Mouse (Mus musculus): ENCODE measurements at regions not wholly inside any gene's neighbourhood (a gene's known extent, or its start where the extent isn't known, plus 50 kb on each side); places are given as distances from the start of the nearest gene placed in this dataset.

- no peak for DNase-seq
Measured at GRCm38 (mm10) chr13:58495390-58496073, 92.4 kb upstream of the Hnrnpk start.

- DNase-seq = no peak
Measured at GRCm38 (mm10) chr13:58494726-58495125, 91.6 kb upstream of the Hnrnpk start.

GRCm38 (mm10) chr13:58490829-58491228 is 87.7 kb upstream of the Hnrnpk start:
- no peak for DNase-seq

- no peak for DNase-seq
Measured at GRCm38 (mm10) chr13:58485011-58485410, 81.9 kb upstream of the Hnrnpk start.

- DNase-seq = no peak
Measured at GRCm38 (mm10) chr13:58482701-58483100, 79.6 kb upstream of the Hnrnpk start.

GRCm38 (mm10) chr13:58480928-58481598 is 77.9 kb upstream of the Hnrnpk start:
- no peak for DNase-seq

GRCm38 (mm10) chr13:58480388-58480927 is 77.3 kb upstream of the Hnrnpk start:
- no peak for DNase-seq

- DNase-seq = no peak
Measured at GRCm38 (mm10) chr13:58478438-58478837, 75.3 kb upstream of the Hnrnpk start.

GRCm38 (mm10) chr13:58477253-58477652 is 74.1 kb upstream of the Hnrnpk start:
- no peak for DNase-seq

- no peak for DNase-seq
Measured at GRCm38 (mm10) chr13:58476033-58476830, 73.1 kb upstream of the Hnrnpk start.

GRCm38 (mm10) chr13:58475495-58475894 is 72.4 kb upstream of the Hnrnpk start:
- no peak for DNase-seq

- DNase-seq = no peak
Measured at GRCm38 (mm10) chr13:58472455-58472854, 69.3 kb upstream of the Hnrnpk start.

- DNase-seq = peak; percentile 37
Measured at GRCm38 (mm10) chr13:58471704-58472103, 68.6 kb upstream of the Hnrnpk start.

- no peak for DNase-seq
Measured at GRCm38 (mm10) chr13:58469731-58470130, 66.6 kb upstream of the Hnrnpk start.

GRCm38 (mm10) chr13:58467097-58467642 is 64.0 kb upstream of the Hnrnpk start:
- no peak for DNase-seq

GRCm38 (mm10) chr13:58465206-58466104 is 62.3 kb upstream of the Hnrnpk start:
- DNase-seq = no peak
